10 mouse cellular contexts compared by ENCODE assay signal in the genomic region with DNA sequence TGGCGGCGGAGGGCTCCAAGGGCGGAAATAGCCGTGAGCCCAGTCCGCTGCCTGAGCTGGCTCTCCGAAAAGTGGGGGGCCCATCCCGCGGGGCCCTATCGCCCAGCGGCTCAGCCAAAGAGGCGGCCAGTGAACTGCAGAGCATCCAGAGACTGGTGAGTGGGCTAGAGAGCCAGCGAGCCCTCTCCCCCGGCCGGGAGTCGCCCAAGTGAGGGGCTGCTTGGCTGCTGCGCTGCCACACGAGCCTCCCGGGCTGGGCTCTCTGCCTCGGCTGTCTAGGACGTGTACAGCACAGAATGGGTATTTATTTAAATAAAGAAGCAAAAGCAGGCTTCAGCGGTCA. TPM values are rescaled to one million over a fixed set of nuclear protein-coding genes. Genes with fewer than 3 reads are reported as not detected.
DNase-seq lines count a peak whose midpoint lies in the region; ATAC-seq and TF ChIP-seq lines count a peak whose summit lies in the region.
"Had no signal": no experiment of that assay in that cellular context is flagged by ENCODE, and none has a peak within 500 bp of the region (broad histone marks: within the 10 kb centered on the region; RNA-seq: fewer than 3 reads in every experiment).

No protein-coding gene starts in this region.

- no peak for DNase-seq in forebrain, embryonic 10.5 days (ENCODE audit: extremely low spot score, low spot score)
- no peak for DNase-seq in forebrain, postnatal 0 days
- peak; percentile 47 for DNase-seq in urinary bladder, adult 2 months (ENCODE audit: low spot score)
- DNase-seq in urinary bladder, postnatal 14 days (ENCODE audit: low spot score), result no peak
- DNase-seq in adrenal gland, postnatal 25 days, result no peak

- no peak overlapping the region for H3K4me2 ChIP-seq in forebrain, postnatal 0 days (ENCODE audit: low read depth)
- H3K4me2 ChIP-seq in limb, embryonic 12.5 days, result peak overlapping the region; percentile 83
- H3K4me2 ChIP-seq in stomach, embryonic 16.5 days (ENCODE audit: low read depth, low read length), result peak overlapping the region; percentile 93

- H3K9me3 ChIP-seq in forebrain, embryonic 10.5 days, result no peaks in the 10 kb centered on the region
- no peaks in the 10 kb centered on the region for H3K9me3 ChIP-seq in forebrain, postnatal 0 days (ENCODE audit: low read length)
- no peaks in the 10 kb centered on the region for H3K9me3 ChIP-seq in limb, embryonic 12.5 days
- H3K9me3 ChIP-seq in stomach, embryonic 16.5 days (replicated peaks; ENCODE audit: control insufficient read depth, low read length), result no peaks in the 10 kb centered on the region

- H3K4me3 ChIP-seq in forebrain, embryonic 10.5 days, result peak overlapping the region; percentile 55
- H3K4me3 ChIP-seq in forebrain, postnatal 0 days (ENCODE audit: low read depth, low read length), result no peak overlapping the region
- peak overlapping the region; percentile 66 for H3K4me3 ChIP-seq in limb, embryonic 12.5 days (replicated peaks)
- H3K4me3 ChIP-seq in stomach, embryonic 16.5 days (replicated peaks; ENCODE audit: low read length), result peak overlapping the region; percentile 25

- no peak for TF ChIP-seq CTCF in forebrain, postnatal 0 days (IDR thresholded peaks at IDR 0.05; ENCODE audit: low read depth)

- no peak for ATAC-seq in forebrain, postnatal 0 days
- ATAC-seq in limb, embryonic 12.5 days (ENCODE audit: insufficient number of reproducible peaks, insufficient read depth, low FRiP score, low TSS enrichment, low read depth), result no peak
- ATAC-seq in stomach, embryonic 16.5 days (ENCODE audit: insufficient read depth, low FRiP score), result no peak
- ATAC-seq in activated CD4-positive, CD25-positive, alpha-beta regulatory T cell, adult 4 months, result no peak

- peak overlapping the region; percentile 74 for H3K27ac ChIP-seq in forebrain, embryonic 10.5 days
- H3K27ac ChIP-seq in forebrain, postnatal 0 days (ENCODE audit: low read depth, low read length), result no peak overlapping the region
- peak overlapping the region; percentile 84 for H3K27ac ChIP-seq in limb, embryonic 12.5 days
- peak overlapping the region; percentile 31 for H3K27ac ChIP-seq in stomach, embryonic 16.5 days (ENCODE audit: low read length)

- under 1% methylated on average over 21 of the region's 21 CpGs for WGBS in forebrain, embryonic 10.5 days
- WGBS in forebrain, postnatal 0 days, result 2% methylated on average over 21 of the region's 21 CpGs
- WGBS in limb, embryonic 12.5 days, result 2% methylated on average over 21 of the region's 21 CpGs
- WGBS in stomach, embryonic 16.5 days, result 28% methylated on average over 21 of the region's 21 CpGs

- H3K9ac ChIP-seq in forebrain, postnatal 0 days, result no peak overlapping the region
- peak overlapping the region; percentile 90 for H3K9ac ChIP-seq in limb, embryonic 12.5 days (replicated peaks)
- H3K9ac ChIP-seq in stomach, embryonic 16.5 days (ENCODE audit: low read length), result peak overlapping the region; percentile 58

- H3K27me3 ChIP-seq in forebrain, embryonic 10.5 days (ENCODE audit: poor library complexity, severe bottlenecking), result peaks cover 97% of the 10 kb centered on the region
- peaks cover 92% of the 10 kb centered on the region for H3K27me3 ChIP-seq in forebrain, postnatal 0 days (ENCODE audit: insufficient read depth, low read length)
- peaks cover 78% of the 10 kb centered on the region for H3K27me3 ChIP-seq in limb, embryonic 12.5 days
- H3K27me3 ChIP-seq in stomach, embryonic 16.5 days (ENCODE audit: control insufficient read depth, insufficient read depth, low read length), result peaks cover 45% of the 10 kb centered on the region

- H3K4me1 ChIP-seq in forebrain, embryonic 10.5 days, result peaks cover 64% of the 10 kb centered on the region
- H3K4me1 ChIP-seq in forebrain, postnatal 0 days (ENCODE audit: insufficient read depth), result peaks cover 4% of the 10 kb centered on the region; the same call in 1 of the 2 replicates
- H3K4me1 ChIP-seq in limb, embryonic 12.5 days (replicated peaks), result peaks cover 56% of the 10 kb centered on the region
- peaks cover 36% of the 10 kb centered on the region; the same call in 1 of the 2 replicates for H3K4me1 ChIP-seq in stomach, embryonic 16.5 days (ENCODE audit: control insufficient read depth, insufficient read depth, low read length)

- H3K36me3 ChIP-seq in forebrain, embryonic 10.5 days (replicated peaks), result peaks cover 10% of the 10 kb centered on the region; the same call in 1 of the 2 replicates
- H3K36me3 ChIP-seq in forebrain, postnatal 0 days (ENCODE audit: insufficient read depth), result no peaks in the 10 kb centered on the region
- H3K36me3 ChIP-seq in limb, embryonic 12.5 days, result peaks cover 14% of the 10 kb centered on the region; the same call in 1 of the 2 replicates
- H3K36me3 ChIP-seq in stomach, embryonic 16.5 days (ENCODE audit: control insufficient read depth, insufficient read depth, low read length), result no peaks in the 10 kb centered on the region

RNA-seq across cellular contexts. Expression of a gene that starts 8.4 kb away (rescaled TPM):
- polyA plus RNA-seq in forebrain, embryonic 10.5 days (2016; fragmentation: Nextera tagmentation; extraction: Ambion mirVana), result 2.5 and 3.2 TPM in 2 replicates
- total RNA-seq in forebrain, postnatal 0 days (2014; rRNA removed), result 1.9 and 5.1 TPM in 2 replicates
- 0.42 and 0.44 TPM in 2 replicates for polyA plus RNA-seq in forebrain, postnatal 0 days (2015; fragmentation: Nextera tagmentation; extraction: Ambion mirVana)
- polyA plus RNA-seq in urinary bladder, adult 2 months (2012; rRNA removed), result 130 and 133 TPM in 2 replicates
- polyA plus RNA-seq in limb, embryonic 12.5 days (2016; fragmentation: Nextera tagmentation; extraction: Ambion mirVana), result 7.9 and 10.0 TPM in 2 replicates
- polyA plus RNA-seq in stomach, embryonic 16.5 days (2015; fragmentation: Nextera tagmentation; extraction: Ambion mirVana), result 2.9 and 3.1 TPM in 2 replicates
- polyA plus RNA-seq in activated CD4-positive, CD25-positive, alpha-beta regulatory T cell, adult 4 months (2017; shearing (Covaris generic)), result under 1 TPM in 1 of 2 experiments, not detected in 1; 0.13 TPM
- total RNA-seq in adrenal gland, postnatal 25 days (2021), result 25.6 and 27.5 TPM in 2 replicates

RNA-seq across cellular contexts. Expression of a gene that starts 9.4 kb away (rescaled TPM):
- not detected in 2 replicates for polyA plus RNA-seq in forebrain, embryonic 10.5 days (2016; fragmentation: Nextera tagmentation; extraction: Ambion mirVana)
- total RNA-seq in forebrain, postnatal 0 days (2014; rRNA removed), result not detected in 2 replicates
- polyA plus RNA-seq in forebrain, postnatal 0 days (2015; fragmentation: Nextera tagmentation; extraction: Ambion mirVana), result not detected in 2 replicates
- polyA plus RNA-seq in urinary bladder, adult 2 months (2012; rRNA removed), result not detected in 2 replicates
- polyA plus RNA-seq in limb, embryonic 12.5 days (2016; fragmentation: Nextera tagmentation; extraction: Ambion mirVana), result not detected in 2 replicates
- not detected in 2 replicates for polyA plus RNA-seq in stomach, embryonic 16.5 days (2015; fragmentation: Nextera tagmentation; extraction: Ambion mirVana)
- polyA plus RNA-seq in activated CD4-positive, CD25-positive, alpha-beta regulatory T cell, adult 4 months (2017; shearing (Covaris generic)), result 1 to 10 TPM in 1 of 2 experiments, not detected in 1; 1.0 TPM
- not detected in 2 replicates for total RNA-seq in adrenal gland, postnatal 25 days (2021)
- total RNA-seq: granulocyte monocyte progenitor cell, adult 5-6 weeks had no signal
- polyA plus RNA-seq: C2C12 had no signal

RNA-seq across cellular contexts. Expression of a gene that starts 45.4 kb away (rescaled TPM):
- 0.25 and 0.30 TPM in 2 replicates for polyA plus RNA-seq in forebrain, embryonic 10.5 days (2016; fragmentation: Nextera tagmentation; extraction: Ambion mirVana)
- total RNA-seq in forebrain, postnatal 0 days (2014; rRNA removed), result 0.15 and 0.33 TPM in 2 replicates
- 0.19 TPM in 2 replicates for polyA plus RNA-seq in forebrain, postnatal 0 days (2015; fragmentation: Nextera tagmentation; extraction: Ambion mirVana)
- 17.1 and 23.1 TPM in 2 replicates for polyA plus RNA-seq in urinary bladder, adult 2 months (2012; rRNA removed)
- 39.2 and 44.0 TPM in 2 replicates for polyA plus RNA-seq in limb, embryonic 12.5 days (2016; fragmentation: Nextera tagmentation; extraction: Ambion mirVana)
- 0.17 and 0.22 TPM in 2 replicates for polyA plus RNA-seq in stomach, embryonic 16.5 days (2015; fragmentation: Nextera tagmentation; extraction: Ambion mirVana)
- polyA plus RNA-seq in activated CD4-positive, CD25-positive, alpha-beta regulatory T cell, adult 4 months (2017; shearing (Covaris generic)), result not detected
- total RNA-seq in adrenal gland, postnatal 25 days (2021), result not detected in 2 replicates
- total RNA-seq: granulocyte monocyte progenitor cell, adult 5-6 weeks had no signal

Comparison
In these comparisons a context has a peak if more than half of its experiments do, and no peak if none do; other contexts are left out.
1. RNA of a gene that starts 8.4 kb away (polyA plus RNA-seq): 130 to 133 TPM in urinary bladder, adult 2 months; 7.9 to 10.0 TPM in limb, embryonic 12.5 days, 2.5 to 3.2 TPM in forebrain, embryonic 10.5 days, 2.9 to 3.1 TPM in stomach, embryonic 16.5 days, 0.42 to 0.44 TPM in forebrain, postnatal 0 days and 0.13 TPM in activated CD4-positive, CD25-positive, alpha-beta regulatory T cell, adult 4 months; every median in the first group is over 10 times any median in the second.
2. RNA of a gene that starts 45.4 kb away (polyA plus RNA-seq): 39.2 to 44.0 TPM in limb, embryonic 12.5 days and 17.1 to 23.1 TPM in urinary bladder, adult 2 months; 0.25 to 0.30 TPM in forebrain, embryonic 10.5 days, 0.19 TPM in forebrain, postnatal 0 days, 0.17 to 0.22 TPM in stomach, embryonic 16.5 days and not detected in activated CD4-positive, CD25-positive, alpha-beta regulatory T cell, adult 4 months; every median in the first group is over 10 times any median in the second.